Mouse (Mus musculus) left cerebral cortex, adult 9 months (tissue): Measurements from ENCODE around the gene Impad1.

ENCODE experiments used
- DNase-seq, 2 experiments: peaks; one replicate each; pipeline ENCODE4 v3.0.0; 2022; ENCODE audit warnings: low spot score in 2 of 2

The Impad1 gene

GRCm38 (mm10) chr4:4792992-4793834, at the start of gene Impad1:
TSS of gene Impad1 (minus strand) at chr4:4793355.
- peak; percentile 72 to 89 for DNase-seq

GRCm38 (mm10) chr4:4840145-4840544, 47.0 kb upstream of the Impad1 start:
- peak; percentile 3 to 75 for DNase-seq

GRCm38 (mm10) chr4:4833789-4834295, 40.7 kb upstream of the Impad1 start:
- no peak for DNase-seq

DNA sequence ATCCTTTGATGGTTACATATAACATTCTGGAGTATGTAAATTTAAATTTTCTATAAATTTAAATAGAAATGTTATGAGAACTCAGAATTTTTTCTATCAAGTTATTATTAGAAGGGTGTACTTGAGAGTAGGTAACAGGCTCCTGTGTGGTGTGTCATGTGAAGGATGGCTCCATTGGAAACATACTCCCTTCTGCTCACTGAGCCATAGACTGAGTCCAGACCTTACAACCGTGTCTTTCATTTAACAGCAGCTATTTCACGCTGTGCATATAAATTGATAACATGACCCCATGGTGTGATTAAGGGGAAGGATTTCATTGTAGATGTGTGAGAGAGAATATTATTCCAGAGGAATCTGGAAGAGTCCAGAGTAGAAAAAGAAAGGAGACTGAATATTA, 35.0 kb upstream of the Impad1 start:
- DNase-seq = no peak

DNA sequence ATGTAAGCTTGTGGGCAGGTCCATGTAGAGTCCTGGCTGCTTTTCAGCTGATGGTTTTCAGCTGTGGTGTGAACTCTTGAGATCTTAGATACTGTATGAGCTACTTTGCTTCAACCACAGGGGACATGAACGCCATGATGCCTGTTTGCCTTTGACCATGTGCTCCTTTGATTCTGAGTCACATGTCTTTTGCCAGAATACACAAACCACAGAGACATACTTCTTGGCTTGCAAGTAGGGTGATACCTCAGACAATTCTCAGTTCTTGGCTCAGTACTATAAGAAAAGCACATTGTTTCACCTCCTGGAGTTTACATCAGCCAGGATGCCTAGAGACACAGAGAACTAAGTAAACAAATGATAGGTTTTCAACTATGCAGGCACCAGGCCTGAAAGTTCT, 29.0 kb upstream of the Impad1 start:
- DNase-seq = no peak

GRCm38 (mm10) chr4:4792141-4792991, 789 bp downstream of the Impad1 start:
- DNase-seq = peak in 1 of 2 experiments; percentile 33

DNA sequence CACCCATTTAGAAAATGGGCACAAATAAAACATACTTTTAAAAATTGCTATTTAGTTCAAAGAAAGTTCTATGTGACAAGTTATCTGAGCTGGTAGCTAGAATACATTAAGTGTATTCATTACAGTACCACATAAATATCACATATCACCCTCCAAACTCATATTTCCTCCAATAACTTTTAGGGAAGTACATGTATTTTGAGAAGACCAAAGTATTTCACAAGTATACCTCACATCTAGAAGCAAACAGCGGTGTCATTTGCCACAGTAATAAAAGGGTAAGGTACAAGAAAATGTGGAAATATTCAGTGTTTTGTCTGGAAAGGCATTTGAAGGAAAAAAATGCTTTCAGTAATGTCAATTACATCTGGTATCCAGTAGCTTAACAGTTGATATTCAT, 2.0 kb downstream of the Impad1 start:
- DNase-seq = no peak

GRCm38 (mm10) chr4:4785169-4785568, 8.0 kb downstream of the Impad1 start:
- DNase-seq = no peak

- DNase-seq = no peak
Observed at GRCm38 (mm10) chr4:4784305-4784704, 8.8 kb downstream of the Impad1 start.

DNA sequence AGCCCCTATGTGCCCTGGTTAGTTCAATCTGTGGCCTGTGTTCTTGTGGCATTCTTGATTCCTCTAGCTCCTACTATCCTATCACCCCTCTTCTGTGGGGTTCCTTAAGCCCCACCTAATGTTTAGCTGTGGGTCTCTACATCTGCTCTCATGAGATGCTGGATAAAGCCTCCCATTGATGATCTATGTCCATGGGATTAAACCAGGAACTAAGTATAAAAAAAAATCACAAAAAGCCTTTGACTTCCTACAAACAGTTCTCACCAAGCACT, 9.5 kb downstream of the Impad1 start:
- no peak for DNase-seq

DNA sequence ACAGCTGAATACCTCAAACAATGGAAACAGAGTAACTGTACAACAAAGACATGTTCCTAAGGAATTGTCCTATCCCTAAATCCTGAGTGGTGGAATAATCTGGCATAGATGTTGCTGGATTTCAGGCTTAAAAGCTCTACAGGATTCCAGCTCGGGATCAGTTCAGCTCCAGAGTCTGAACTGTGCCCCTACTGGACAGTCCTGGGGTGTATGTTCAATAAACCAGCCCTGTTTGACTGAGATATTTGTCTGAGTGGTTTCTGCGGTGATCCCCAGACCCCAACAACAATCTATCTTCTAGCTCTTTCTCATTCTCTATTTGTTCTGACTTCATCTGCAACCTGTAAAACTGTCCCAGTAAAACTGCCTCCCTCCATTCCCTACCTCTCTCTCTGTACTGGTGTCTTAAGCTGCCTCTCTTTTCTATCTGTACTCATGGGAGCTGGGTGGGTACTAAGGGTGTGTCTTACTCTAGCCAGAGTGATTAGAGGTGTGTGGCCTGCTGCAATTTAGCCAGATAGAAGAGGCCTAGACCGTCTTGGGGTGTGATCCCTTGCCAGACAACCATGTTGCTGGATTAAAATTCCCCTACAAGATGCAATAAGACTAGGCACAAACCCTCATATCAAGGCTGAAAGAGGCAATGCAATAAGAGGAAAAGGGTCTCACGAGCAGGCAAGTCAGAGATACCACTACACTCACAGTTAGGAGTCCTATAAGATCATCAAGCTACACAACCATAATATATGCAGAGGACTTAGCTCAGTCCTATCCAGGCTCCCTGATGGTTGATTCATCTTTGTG, 10.1 kb downstream of the Impad1 start:
- DNase-seq = no peak

- DNase-seq = peak in 1 of 2 experiments; percentile 15
Observed at GRCm38 (mm10) chr4:4779265-4779770, 13.8 kb downstream of the Impad1 start.

- DNase-seq = no peak
Observed at GRCm38 (mm10) chr4:4771523-4772114, 21.5 kb downstream of the Impad1 start.

DNA sequence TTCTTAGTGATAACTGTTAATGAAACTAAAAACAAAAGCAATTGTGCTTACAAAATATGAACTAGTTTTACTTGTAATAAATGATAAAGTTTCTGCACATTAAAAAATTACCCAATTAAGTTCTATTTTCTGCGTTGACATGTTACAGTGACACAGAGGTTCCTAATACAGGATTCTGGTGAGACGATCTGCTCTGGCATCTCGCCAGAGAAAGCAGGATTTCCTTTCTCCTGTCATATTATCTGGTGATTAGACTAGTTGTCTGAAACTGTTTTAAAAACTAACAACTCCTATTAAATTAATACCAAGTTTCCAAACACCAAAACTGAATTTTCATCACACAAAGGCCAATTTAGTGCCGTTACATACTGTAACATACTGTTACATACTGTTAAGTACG, 27.3 kb downstream of the Impad1 start:
- no peak for DNase-seq

GRCm38 (mm10) chr4:4758376-4758775, 34.8 kb downstream of the Impad1 start:
- DNase-seq = no peak

DNA sequence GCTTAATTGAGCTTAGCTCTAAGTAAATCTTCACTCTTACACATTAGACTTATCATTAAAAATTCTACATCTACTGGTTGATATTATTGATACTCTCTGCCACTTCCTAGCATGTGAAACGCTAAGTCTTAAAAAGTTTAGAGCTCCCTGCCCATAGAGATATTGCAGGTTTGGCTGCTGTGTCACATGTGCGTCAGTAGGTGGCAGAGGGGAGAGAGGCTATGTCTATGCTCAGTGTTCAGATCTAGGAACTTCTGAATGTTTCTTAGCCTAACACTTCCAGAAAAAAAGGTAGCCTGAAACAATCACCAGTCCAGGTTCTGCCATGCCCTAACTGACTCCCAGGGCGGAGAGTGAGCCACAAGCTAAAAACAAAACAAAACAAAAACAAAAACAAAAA, 63.7 kb downstream of the Impad1 start:
- no peak for DNase-seq

- DNase-seq = no peak
Observed at GRCm38 (mm10) chr4:4726241-4726776, 66.8 kb downstream of the Impad1 start.

DNA sequence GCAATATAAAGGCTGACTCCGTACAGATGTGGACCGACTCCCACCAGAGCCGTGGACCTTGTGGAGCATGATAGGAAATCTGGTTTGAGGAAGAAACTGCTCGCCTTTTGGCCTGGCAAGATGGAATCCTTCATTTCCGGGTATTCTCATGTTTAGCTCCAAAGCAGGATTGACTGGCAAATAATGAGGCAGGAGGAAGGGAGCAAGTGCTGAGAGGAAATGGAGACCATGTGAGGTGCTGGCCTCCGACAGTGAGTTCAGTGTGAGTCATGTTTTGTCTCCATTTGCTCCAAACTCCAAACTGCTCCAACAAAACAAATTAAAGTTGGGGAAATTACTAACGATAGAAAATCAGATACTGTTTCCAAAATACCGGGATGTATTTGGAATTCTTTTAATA, 69.3 kb downstream of the Impad1 start:
- DNase-seq = no peak

GRCm38 (mm10) chr4:4722081-4722480, 71.1 kb downstream of the Impad1 start:
- DNase-seq = no peak

GRCm38 (mm10) chr4:4717763-4718347, 75.3 kb downstream of the Impad1 start:
- peak in 1 of 2 experiments; percentile 41 for DNase-seq
